Mouse (Mus musculus) heart, postnatal 25 days (tissue): ENCODE data around the gene Zmym6. TPM values are rescaled to one million over a fixed set of nuclear protein-coding genes. Genes with fewer than 3 reads are reported as not detected.

Source experiments
- DNase-seq: peaks from one replicate; pipeline ENCODE4 v3.0.0; 2022; ENCODE audit warnings: low spot score
- intact Hi-C: fragments of 180-260 bp; cut with DNase I; formaldehyde crosslinking; loops from one replicate; pipeline ENCODE4 v1.15.1; 2025
- total RNA-seq, 2 experiments: library from RNA; stranded (reverse); gene quantifications; 2 replicates each; pipeline ENCODE4 v1.2.3; 2021

The Zmym6 gene
- total RNA-seq, 2 experiments from 2014 or later, result 8.9 to 12.4 TPM

- intact Hi-C loops, result no loop called here
- no peak for DNase-seq
These were observed 95.4 kb downstream of the Zmym6 start for GRCm38 (mm10) chr4:127172614-127173013.

- no peak for DNase-seq
- intact Hi-C loops, result no loop called here
These were observed 96.3 kb downstream of the Zmym6 start for GRCm38 (mm10) chr4:127173461-127173860.

Other genes with a start within 250 kb of the Zmym6 start
- 10 to 100 TPM; 16.4 to 21.5 TPM for gene Zmym4, start 109.2 kb upstream of the Zmym6 start, total RNA-seq
- 10 to 100 TPM; 81.5 to 86.2 TPM for gene Sfpq, start 56.1 kb upstream of the Zmym6 start, total RNA-seq
- 1 to 10 TPM; 6.1 to 7.0 TPM for gene Zmym1, start 16.2 kb upstream of the Zmym6 start, total RNA-seq
- 1 to 10 TPM; 1.5 TPM for gene Tmem35b, start 46.3 kb downstream of the Zmym6 start, total RNA-seq
- under 1 TPM; 0.10 to 0.48 TPM for gene Dlgap3, start 91.8 kb downstream of the Zmym6 start, total RNA-seq
- gene Smim12, start 166.4 kb downstream of the Zmym6 start, total RNA-seq, result 10 to 100 TPM; 49.2 to 50.6 TPM
- gene Gja4, start 236.7 kb downstream of the Zmym6 start, total RNA-seq, result 10 to 100 TPM; 11.1 to 12.5 TPM